Mouse (Mus musculus) mature B cell (primary cell): ENCODE measurements around the gene Vipr1.
"Not testable (repeated sequence)": the region's sequence is repeated elsewhere in the genome, so short reads cannot be mapped to it uniquely, and the experiment has no call there.

Experiments
- in situ Hi-C: fragments of 300-500 bp; cut with MboI; formaldehyde crosslinking; loops from 2 replicates; pipeline ENCODE4 v1.14.3; 2019

The Vipr1 gene

GRCm38 (mm10) chr9:121642401-121643181 is at the start of gene Vipr1:
Gene Vipr1 (plus strand): TSS chr9:121642716.
- in situ Hi-C loops: no loop called here

- in situ Hi-C loops: no loop called here
These were observed 49.5 kb upstream of the Vipr1 start for GRCm38 (mm10) chr9:121592948-121593550.

GRCm38 (mm10) chr9:121593768-121594167 is 48.7 kb upstream of the Vipr1 start:
- in situ Hi-C loops: not testable (repeated sequence)

- in situ Hi-C loops: no loop called here
These were observed 47.7 kb upstream of the Vipr1 start for GRCm38 (mm10) chr9:121594771-121595170.

DNA sequence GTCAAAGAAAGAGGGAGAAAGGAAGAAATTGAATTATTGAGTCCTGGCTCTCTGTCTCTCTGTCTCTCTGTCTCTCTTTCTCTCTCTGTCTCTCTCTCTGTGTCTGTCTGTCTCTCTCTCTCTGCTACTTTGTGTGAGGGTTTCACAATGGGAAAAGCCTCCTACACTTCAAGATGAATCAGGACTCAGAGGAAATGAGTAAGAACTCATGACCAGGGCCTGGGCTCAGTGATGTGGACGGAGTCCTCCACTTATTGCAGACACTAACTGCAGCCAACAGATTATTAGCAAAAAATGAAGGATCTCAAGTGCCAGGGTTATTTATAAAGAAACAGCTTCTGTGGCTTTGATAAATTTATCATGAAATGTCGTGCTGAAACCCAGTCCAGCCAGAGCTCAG is 44.4 kb upstream of the Vipr1 start:
- in situ Hi-C loops: no loop called here

GRCm38 (mm10) chr9:121599551-121599950 is 43.0 kb upstream of the Vipr1 start:
- in situ Hi-C loops: no loop called here

DNA sequence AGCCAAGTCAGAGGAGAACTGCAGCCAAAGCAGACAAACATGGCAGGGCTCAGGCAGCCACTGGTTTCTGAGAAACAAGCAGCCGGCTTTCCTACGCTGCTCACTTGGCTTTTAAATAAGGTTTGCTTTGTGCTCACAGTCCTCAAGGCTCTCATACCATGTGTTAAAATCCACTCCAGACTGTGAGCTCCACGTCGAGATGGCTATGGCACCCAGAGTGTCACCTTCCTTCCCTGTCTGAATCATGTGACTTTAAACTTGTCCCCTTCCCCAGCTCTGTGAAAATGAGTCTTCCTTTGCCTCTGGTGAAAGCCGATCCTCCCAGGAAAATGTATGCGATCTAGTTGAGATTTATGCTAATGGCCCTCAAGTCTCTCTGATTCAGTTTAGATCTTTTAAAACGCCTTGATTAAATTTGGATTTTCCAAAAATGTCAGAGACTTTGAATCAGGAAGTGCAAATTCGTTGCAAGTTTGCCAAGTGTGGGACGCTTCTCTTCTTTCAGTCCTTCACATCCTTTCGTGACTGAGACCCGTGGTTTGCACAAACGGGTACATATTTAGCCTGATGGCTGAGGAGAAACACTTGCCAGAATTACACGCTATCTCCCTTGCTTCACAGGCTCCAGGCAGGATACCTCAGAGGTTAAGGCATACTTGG is 42.2 kb upstream of the Vipr1 start:
- in situ Hi-C loops: no loop called here

- in situ Hi-C loops: no loop called here
These were observed 41.6 kb upstream of the Vipr1 start for GRCm38 (mm10) chr9:121600861-121601427.

DNA sequence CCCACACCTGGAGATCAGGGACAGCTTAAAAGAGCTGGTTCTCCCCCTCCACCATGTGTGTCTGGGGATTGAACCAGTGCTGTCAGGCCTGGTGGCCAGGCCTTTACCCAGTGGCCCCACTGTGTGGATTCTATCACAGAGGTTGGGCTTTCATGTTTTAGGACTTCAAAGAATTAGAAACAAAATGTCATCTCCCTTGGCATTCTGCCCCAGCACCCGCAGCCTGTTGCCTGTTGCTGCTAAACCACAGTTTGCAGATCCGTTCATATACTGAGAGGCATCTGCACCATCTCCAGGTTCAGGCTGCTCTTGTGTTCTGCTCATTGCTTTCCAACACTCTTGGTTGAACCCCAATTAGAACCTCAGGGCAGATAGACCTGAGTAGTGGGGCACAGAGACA is 40.1 kb upstream of the Vipr1 start:
- in situ Hi-C loops: no loop called here

DNA sequence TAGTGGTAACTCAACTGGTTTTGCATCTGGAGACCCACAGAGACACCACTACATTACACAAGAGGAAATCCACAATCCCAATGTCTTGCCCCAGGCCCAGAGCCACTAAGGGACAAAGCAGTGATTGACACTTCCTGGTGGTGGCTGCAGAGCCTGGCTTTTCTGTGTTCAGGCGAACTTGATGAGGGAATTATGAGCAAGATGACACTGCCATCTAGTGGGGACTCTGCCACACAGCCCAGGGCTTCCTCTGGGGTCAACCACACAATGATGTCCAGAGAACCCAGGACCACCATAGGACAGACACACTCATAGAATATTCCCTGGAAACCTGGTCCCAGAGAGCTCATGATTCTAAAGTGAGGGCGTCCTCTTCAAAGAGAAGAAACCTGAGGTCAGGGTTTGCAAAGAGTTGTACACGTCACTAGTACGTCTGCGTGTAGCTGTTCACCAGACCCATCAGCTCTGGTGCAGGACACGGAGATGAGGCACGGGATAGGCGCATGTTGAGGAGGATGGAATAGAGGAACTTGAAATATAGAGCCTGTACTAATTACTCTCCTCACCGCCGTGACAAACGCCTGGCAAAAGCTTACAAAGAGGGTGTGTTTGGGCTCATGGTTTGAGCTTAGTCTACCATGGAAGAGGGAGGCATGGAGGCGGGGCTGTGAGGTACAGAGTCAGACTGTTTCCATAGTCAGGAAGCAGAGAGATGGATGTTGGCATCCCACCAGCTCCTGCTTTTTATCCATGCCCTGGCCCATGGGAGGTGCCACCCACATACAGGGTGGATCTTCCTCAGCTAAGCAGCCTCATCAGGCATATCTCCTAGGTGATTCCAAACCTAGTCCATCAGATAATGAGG is 36.9 kb upstream of the Vipr1 start:
- in situ Hi-C loops: no loop called here

- in situ Hi-C loops: no loop called here
These were observed 35.9 kb upstream of the Vipr1 start for GRCm38 (mm10) chr9:121606498-121607096.

- in situ Hi-C loops: no loop called here
These were observed 33.1 kb upstream of the Vipr1 start for GRCm38 (mm10) chr9:121609381-121609780.

GRCm38 (mm10) chr9:121613192-121613591 is 29.3 kb upstream of the Vipr1 start:
- in situ Hi-C loops: loop anchor here (10.0 kb wide), 1 partner anchor 368 kb away; no protein-coding TSS in a partner anchor

GRCm38 (mm10) chr9:121614241-121614757 is 28.2 kb upstream of the Vipr1 start:
- in situ Hi-C loops: loop anchor here (10.0 kb wide), 1 partner anchor 369 kb away; no protein-coding TSS in a partner anchor

DNA sequence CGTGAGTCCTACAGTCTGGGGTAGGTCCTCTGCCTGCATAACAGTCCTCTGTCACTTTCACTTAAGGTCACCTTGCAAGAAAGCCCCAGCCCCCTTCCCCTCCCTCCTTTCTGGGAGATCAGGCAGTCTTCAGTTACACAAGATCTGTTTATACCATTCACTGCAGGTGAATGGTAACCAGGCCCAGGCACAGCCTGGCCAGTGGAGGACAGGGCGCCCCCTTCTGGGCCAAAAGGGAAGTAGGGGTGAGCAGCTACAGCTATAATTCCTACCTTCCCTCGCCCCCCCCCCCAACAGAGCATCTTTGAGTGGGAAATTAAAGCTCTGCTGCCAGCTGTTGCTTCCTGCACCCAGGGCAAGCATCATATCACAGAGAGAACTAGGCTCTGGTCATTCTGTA is 26.0 kb upstream of the Vipr1 start:
- in situ Hi-C loops: loop anchor here (10.0 kb wide), 1 partner anchor 372 kb away; no protein-coding TSS in a partner anchor

DNA sequence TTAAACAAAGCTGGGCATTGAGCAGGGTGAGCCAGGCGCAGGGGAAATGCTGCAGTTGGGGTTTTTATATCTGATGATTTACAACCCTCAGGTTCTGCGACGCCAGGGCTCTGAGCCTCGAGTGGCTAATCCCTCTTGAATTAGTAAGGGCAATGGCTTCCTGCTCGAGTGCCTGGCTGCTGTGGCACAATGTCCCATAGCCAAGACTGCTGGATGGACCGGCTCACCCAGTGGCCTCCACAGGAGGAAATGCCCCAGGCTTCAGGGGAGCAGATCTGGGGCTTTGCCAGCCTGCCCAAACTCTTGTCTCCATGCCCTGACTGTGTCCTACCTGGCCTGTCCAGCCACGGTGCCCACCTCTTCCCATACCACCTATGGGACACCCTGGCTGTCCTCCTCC is 23.1 kb upstream of the Vipr1 start:
- in situ Hi-C loops: loop anchor here (10.0 kb wide), 1 partner anchor 375 kb away; no protein-coding TSS in a partner anchor

- in situ Hi-C loops: no loop called here
These were observed 19.3 kb upstream of the Vipr1 start for GRCm38 (mm10) chr9:121623235-121623634.

DNA sequence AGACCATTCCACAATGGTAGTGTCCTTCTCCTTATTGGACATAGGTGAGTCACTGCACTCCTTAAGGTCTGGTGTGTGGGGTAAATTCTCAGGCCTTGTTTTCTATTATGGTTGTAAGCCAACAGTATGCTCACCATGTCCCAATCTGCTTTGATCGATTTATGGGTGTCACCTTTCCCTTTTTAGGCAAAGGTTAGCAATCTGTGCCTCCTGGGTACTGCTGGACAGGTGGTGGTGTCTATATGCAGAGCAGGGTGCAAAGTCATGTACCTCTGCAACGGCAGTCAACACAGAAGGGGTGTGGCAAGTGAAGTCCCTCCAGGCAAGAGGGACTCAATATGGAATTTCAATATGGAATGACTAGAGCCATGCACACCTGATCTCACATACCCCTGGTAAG is 17.6 kb upstream of the Vipr1 start:
- in situ Hi-C loops: no loop called here

GRCm38 (mm10) chr9:121630627-121631026 is 11.9 kb upstream of the Vipr1 start:
- in situ Hi-C loops: no loop called here

- in situ Hi-C loops: no loop called here
These were observed 10.6 kb upstream of the Vipr1 start for GRCm38 (mm10) chr9:121631946-121632345.

DNA sequence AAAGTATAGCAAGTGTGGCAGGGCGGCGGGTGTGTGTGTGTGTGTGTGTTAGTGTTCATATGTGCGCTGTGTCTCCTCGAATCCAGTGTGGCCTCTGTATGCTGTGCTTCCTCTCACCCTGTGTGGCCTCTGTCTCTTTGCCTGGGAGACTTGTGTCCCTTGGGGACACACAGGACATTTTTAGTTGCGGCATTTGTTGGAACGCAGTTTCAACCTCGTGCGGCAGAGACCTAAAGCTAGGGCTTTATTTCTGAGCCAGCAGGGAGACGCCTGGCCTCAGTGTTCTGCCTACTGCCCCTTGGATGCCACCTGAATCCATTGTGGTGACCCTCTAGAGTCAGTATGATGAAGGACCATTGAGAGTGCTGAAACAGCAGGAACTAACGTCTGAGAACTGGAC is 9.6 kb upstream of the Vipr1 start:
- in situ Hi-C loops: no loop called here
